Mouse (Mus musculus): ENCODE data around the gene Mup7. TPM values are rescaled to one million over a fixed set of nuclear protein-coding genes. Genes with fewer than 3 reads are reported as not detected.
"Not testable (repeated sequence)": the region's sequence is repeated elsewhere in the genome, so short reads cannot be mapped to it uniquely, and the experiment has no call there.

Gene Mup7
- 0.31 TPM in 1 of 2 replicates, not detected in the other for polyA plus RNA-seq (2012; rRNA removed)

GRCm38 (mm10) chr4:60070375-60070774, at the start of gene Mup7:
Gene Mup7 (minus strand): TSS chr4:60070475.
- not testable (repeated sequence) for DNase-seq; H3K4me3 ChIP-seq (replicated peaks; ENCODE audit: extremely low read depth, low read depth, low read length); H3K4me1 ChIP-seq (ENCODE audit: control insufficient read depth, insufficient read depth, low read length)
- WGBS: 58% methylated on average over 2 of the region's 2 CpGs

- 17% methylated on average over 3 of the region's 3 CpGs for WGBS
- DNase-seq; H3K4me3 ChIP-seq (replicated peaks; ENCODE audit: extremely low read depth, low read depth, low read length); H3K4me1 ChIP-seq (ENCODE audit: control insufficient read depth, insufficient read depth, low read length): not testable (repeated sequence)
Observed at GRCm38 (mm10) chr4:60079865-60080264, 9.6 kb upstream of the Mup7 start.

GRCm38 (mm10) chr4:60029334-60030111, 40.8 kb downstream of the Mup7 start:
- H3K4me3 ChIP-seq (replicated peaks; ENCODE audit: extremely low read depth, low read depth, low read length); DNase-seq; H3K4me1 ChIP-seq (ENCODE audit: control insufficient read depth, insufficient read depth, low read length): not testable (repeated sequence)
- WGBS: 64% methylated on average over 13 of the region's 13 CpGs

GRCm38 (mm10) chr4:60020141-60020540, 50.1 kb downstream of the Mup7 start:
- not testable (repeated sequence) for DNase-seq; H3K4me3 ChIP-seq (replicated peaks; ENCODE audit: extremely low read depth, low read depth, low read length); H3K4me1 ChIP-seq (ENCODE audit: control insufficient read depth, insufficient read depth, low read length)
- WGBS: 80% methylated on average over 7 of the region's 7 CpGs

Other genes starting within 250 kb of the Mup7 start
- 2.5 TPM in 1 of 2 replicates, not detected in the other for gene Slc46a2, start 155.4 kb downstream of the Mup7 start, polyA plus RNA-seq (2012; rRNA removed)
- gene Mup4, start 109.8 kb downstream of the Mup7 start, polyA plus RNA-seq (2012; rRNA removed): not detected in 2 replicates
- gene Mup6, start 106.2 kb downstream of the Mup7 start, polyA plus RNA-seq (2012; rRNA removed): not detected in 2 replicates
- not detected in 2 replicates for gene Mup2, start 83.8 kb upstream of the Mup7 start, polyA plus RNA-seq (2012; rRNA removed)
- gene Mup8, start 152.1 kb upstream of the Mup7 start, polyA plus RNA-seq (2012; rRNA removed): not detected in 2 replicates